8 mouse cellular contexts compared by ENCODE assay signal in the genomic region with DNA sequence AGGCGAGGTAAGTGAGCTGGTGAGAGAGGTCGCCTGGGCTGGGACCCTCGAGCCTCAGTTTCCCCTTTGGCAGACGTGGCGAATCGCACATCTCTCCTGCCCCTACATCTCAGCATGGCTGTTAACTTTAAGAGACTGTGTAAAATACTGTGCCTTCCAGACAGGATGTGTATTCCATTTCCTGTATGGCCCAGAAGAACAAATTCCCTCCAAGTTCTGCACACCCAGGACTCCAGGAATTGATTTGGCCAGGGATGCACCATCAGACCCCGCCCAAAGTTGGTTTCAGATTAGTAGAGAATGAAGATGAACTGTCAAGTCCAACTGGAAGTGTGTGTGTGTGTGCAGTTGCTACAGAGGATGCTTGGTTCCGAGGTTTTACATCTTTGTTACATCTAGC. TPM values are rescaled to one million over a fixed set of nuclear protein-coding genes. Genes with fewer than 3 reads are reported as not detected.
DNase-seq lines count a peak whose midpoint lies in the region; ATAC-seq and TF ChIP-seq lines count a peak whose summit lies in the region.

No protein-coding gene starts in this region.

- H3K4me1 ChIP-seq in erythroblast, embryonic 14.5 days (ENCODE audit: control insufficient read depth) = peaks cover 32% of the 10 kb centered on the region
- H3K4me1 ChIP-seq in forebrain, embryonic 10.5 days = peaks cover 28% of the 10 kb centered on the region
- peaks cover 30% of the 10 kb centered on the region for H3K4me1 ChIP-seq in liver, embryonic 13.5 days (replicated peaks)
- H3K4me1 ChIP-seq in stomach, postnatal 0 days (replicated peaks; ENCODE audit: control insufficient read depth, insufficient read depth) = peaks cover 5% of the 10 kb centered on the region

- 11% methylated on average over 8 of the region's 8 CpGs for WGBS in forebrain, embryonic 10.5 days
- 9% methylated on average over 8 of the region's 8 CpGs for WGBS in liver, embryonic 13.5 days (ENCODE audit: insufficient replicate concordance)
- 2% methylated on average over 8 of the region's 8 CpGs for WGBS in stomach, postnatal 0 days

- intact Hi-C loops in left cerebral cortex, postnatal 4 days (cut with DNase I) = no loop called here

- TF ChIP-seq CTCF in stomach, postnatal 0 days (IDR thresholded peaks at IDR 0.05; ENCODE audit: low read depth) = no peak

- no peak; the same call in none of the 2 replicates for ATAC-seq in erythroblast, adult 5-6 weeks (replicated peaks; ENCODE audit: low FRiP score, poor library complexity, severe bottlenecking)
- ATAC-seq in CD4-positive, CD25-positive, alpha-beta regulatory T cell, adult 4 months = peak; percentile 25
- ATAC-seq in liver, embryonic 13.5 days (ENCODE audit: low read depth) = no peak
- ATAC-seq in stomach, postnatal 0 days (ENCODE audit: low FRiP score, low TSS enrichment) = no peak

- H3K27me3 ChIP-seq in erythroblast, embryonic 14.5 days (ENCODE audit: control insufficient read depth) = no peaks in the 10 kb centered on the region
- H3K27me3 ChIP-seq in forebrain, embryonic 10.5 days (ENCODE audit: poor library complexity, severe bottlenecking) = no peaks in the 10 kb centered on the region
- no peaks in the 10 kb centered on the region for H3K27me3 ChIP-seq in liver, embryonic 13.5 days
- H3K27me3 ChIP-seq in stomach, postnatal 0 days (ENCODE audit: control insufficient read depth, insufficient read depth, low read length) = no peaks in the 10 kb centered on the region

- H3K9me3 ChIP-seq in erythroblast, embryonic 14.5 days (ENCODE audit: control insufficient read depth, low read length) = peaks cover 8% of the 10 kb centered on the region
- no peaks in the 10 kb centered on the region for H3K9me3 ChIP-seq in forebrain, embryonic 10.5 days
- 0 out of 2 replicates have a peak, but pooled peaks cover 2% of the 10 kb centered on the region for H3K9me3 ChIP-seq in liver, embryonic 13.5 days (replicated peaks)
- no peaks in the 10 kb centered on the region for H3K9me3 ChIP-seq in stomach, postnatal 0 days (ENCODE audit: control insufficient read depth, low read length)

- H3K4me3 ChIP-seq in erythroblast, embryonic 14.5 days (replicated peaks) = peak overlapping the region; percentile 75
- H3K4me3 ChIP-seq in forebrain, embryonic 10.5 days = peak overlapping the region; percentile 76
- peak overlapping the region; percentile 77 for H3K4me3 ChIP-seq in liver, embryonic 13.5 days (replicated peaks)
- H3K4me3 ChIP-seq in stomach, postnatal 0 days (ENCODE audit: low read depth, low read length) = peak overlapping the region; percentile 77

- H3K36me3 ChIP-seq in erythroblast, embryonic 14.5 days (ENCODE audit: control insufficient read depth) = peaks cover 14% of the 10 kb centered on the region
- H3K36me3 ChIP-seq in forebrain, embryonic 10.5 days (replicated peaks) = peaks cover 33% of the 10 kb centered on the region
- H3K36me3 ChIP-seq in liver, embryonic 13.5 days = peaks cover 23% of the 10 kb centered on the region; the same call in 1 of the 2 replicates
- peaks cover 2% of the 10 kb centered on the region; the same call in 1 of the 2 replicates for H3K36me3 ChIP-seq in stomach, postnatal 0 days (ENCODE audit: control insufficient read depth, insufficient read depth, low read length)

- H3K9ac ChIP-seq in liver, embryonic 13.5 days = peak overlapping the region; percentile 89
- H3K9ac ChIP-seq in stomach, postnatal 0 days (ENCODE audit: low read length) = peak overlapping the region; percentile 89

- H3K27ac ChIP-seq in forebrain, embryonic 10.5 days = peak overlapping the region; percentile 93
- H3K27ac ChIP-seq in liver, embryonic 13.5 days = peak overlapping the region; percentile 91
- peak overlapping the region; percentile 95 for H3K27ac ChIP-seq in stomach, postnatal 0 days (replicated peaks)

- no peak for TF ChIP-seq EP300 in stomach, postnatal 0 days (optimal IDR thresholded peaks at IDR 0.05)

- peak overlapping the region; percentile 94 for H3K4me2 ChIP-seq in liver, embryonic 13.5 days
- peak overlapping the region; percentile 86 for H3K4me2 ChIP-seq in stomach, postnatal 0 days (replicated peaks; ENCODE audit: low read depth)

- no peak for DNase-seq in forebrain, embryonic 10.5 days (ENCODE audit: extremely low spot score, low spot score)
- DNase-seq in liver, embryonic 13.5 days = no peak
- DNase-seq in stomach, postnatal 0 days (ENCODE audit: low spot score) = no peak
- DNase-seq in right cerebral cortex, adult 18-20 months = no peak
- DNase-seq in left cerebral cortex, postnatal 4 days = no peak

RNA-seq across cellular contexts. Expression of a gene that starts 0.6 kb away (rescaled TPM):
- 0.13 and 0.26 TPM in 2 replicates for polyA plus RNA-seq in erythroblast, embryonic 14.5 days (2012)
- total RNA-seq in erythroblast, adult 5-6 weeks (2015; ENCODE audit: low replicate concordance) = 9.0 and 9.4 TPM in 2 replicates
- 24.0 and 30.7 TPM in 2 replicates for total RNA-seq in erythroblast, adult 5-6 weeks (2017; ENCODE audit: low replicate concordance)
- 10 to 100 TPM; 71.6 to 76.5 TPM for polyA plus RNA-seq in CD4-positive, CD25-positive, alpha-beta regulatory T cell, adult 4 months (2017; shearing (Covaris generic))
- 116 and 118 TPM in 2 replicates for polyA plus RNA-seq in forebrain, embryonic 10.5 days (2016; fragmentation: Nextera tagmentation; extraction: Ambion mirVana)
- 31.2 and 37.3 TPM in 2 replicates for polyA plus RNA-seq in liver, embryonic 13.5 days (2015; fragmentation: Nextera tagmentation; extraction: Ambion mirVana)
- 37.3 and 43.9 TPM in 2 replicates for polyA plus RNA-seq in stomach, postnatal 0 days (2015; fragmentation: Nextera tagmentation; extraction: Ambion mirVana)
- total RNA-seq in left cerebral cortex, postnatal 4 days (2021) = 100 to 1,000 TPM in 1 of 2 experiments, 10 to 100 TPM in 1; 91.9 to 109 TPM

RNA-seq across cellular contexts. Expression of a gene that starts 59.2 kb away (rescaled TPM):
- polyA plus RNA-seq in erythroblast, embryonic 14.5 days (2012) = 0.07 and 0.20 TPM in 2 replicates
- 4.0 and 10.0 TPM in 2 replicates for total RNA-seq in erythroblast, adult 5-6 weeks (2015; ENCODE audit: low replicate concordance)
- total RNA-seq in erythroblast, adult 5-6 weeks (2017; ENCODE audit: low replicate concordance) = 11.0 and 14.8 TPM in 2 replicates
- polyA plus RNA-seq in CD4-positive, CD25-positive, alpha-beta regulatory T cell, adult 4 months (2017; shearing (Covaris generic)) = 10 to 100 TPM; 14.4 to 15.2 TPM
- polyA plus RNA-seq in forebrain, embryonic 10.5 days (2016; fragmentation: Nextera tagmentation; extraction: Ambion mirVana) = 21.5 and 22.1 TPM in 2 replicates
- 7.8 and 9.2 TPM in 2 replicates for polyA plus RNA-seq in liver, embryonic 13.5 days (2015; fragmentation: Nextera tagmentation; extraction: Ambion mirVana)
- 4.9 and 5.7 TPM in 2 replicates for polyA plus RNA-seq in stomach, postnatal 0 days (2015; fragmentation: Nextera tagmentation; extraction: Ambion mirVana)
- 10 to 100 TPM; 11.0 to 11.6 TPM for total RNA-seq in left cerebral cortex, postnatal 4 days (2021)

Comparison
In these comparisons a context has a peak if more than half of its experiments do, and no peak if none do; other contexts are left out.
1. RNA of a gene that starts 0.6 kb away (polyA plus RNA-seq): 116 to 118 TPM in forebrain, embryonic 10.5 days, 71.6 to 76.5 TPM in CD4-positive, CD25-positive, alpha-beta regulatory T cell, adult 4 months, 37.3 to 43.9 TPM in stomach, postnatal 0 days and 31.2 to 37.3 TPM in liver, embryonic 13.5 days; 0.13 to 0.26 TPM in erythroblast, embryonic 14.5 days; every median in the first group is over 10 times any median in the second.
2. Peak in every context shown above with its lines, with median percentiles within 50 percentile points of each other: H3K4me3 ChIP-seq and H3K27ac ChIP-seq.